Mouse (Mus musculus) heart, embryonic 14.5 days (tissue): ENCODE data around the gene Zbtb4. TPM values are rescaled to one million over a fixed set of nuclear protein-coding genes. Genes with fewer than 3 reads are reported as not detected.

ENCODE experiments used
- ATAC-seq: fragments of 200-750 bp; cut with Nextera tagmentation; 2 replicates; pipeline ENCODE4 v1.8.0; 2017; ENCODE audit warnings: low read depth, moderate TSS enrichment; ENCODE audit not compliant: insufficient number of reproducible peaks, insufficient read depth, low FRiP score
- H3K27ac ChIP-seq, 2 experiments: fragments of 200-500 bp in 1 of 2; fragments of 300-500 bp in 1 of 2; sonication (generic) in 1 of 2; replicated peaks in 1 of 2; 2 replicates each; pipeline ENCODE4 v1.5.1; 2012 to 2014; ENCODE audit warnings: low read depth in 2 of 2, low read length in 2 of 2, control low read depth in 1 of 2, mild to moderate bottlenecking in 1 of 2, mixed read lengths in 1 of 2; ENCODE audit not compliant: control insufficient read depth in 1 of 2, insufficient read depth in 1 of 2
- H3K27me3 ChIP-seq: fragments of 300-500 bp; sonication (generic); 2 replicates; pipeline ENCODE4 v1.6.1; 2014; ENCODE audit warnings: mild to moderate bottlenecking, low read length, control low read depth; ENCODE audit not compliant: control insufficient read depth, insufficient read depth
- H3K36me3 ChIP-seq: fragments of 300-500 bp; sonication (generic); 2 replicates; pipeline ENCODE4 v1.6.1; 2014; ENCODE audit warnings: mild to moderate bottlenecking, control low read depth, low read length, mixed read lengths; ENCODE audit not compliant: control insufficient read depth, insufficient read depth
- H3K4me1 ChIP-seq, 2 experiments: fragments of 200-500 bp in 1 of 2; fragments of 300-500 bp in 1 of 2; sonication (generic) in 1 of 2; 2 replicates each; pipeline ENCODE4 v1.6.1; 2012 to 2014; ENCODE audit warnings: low read length in 2 of 2, control low read depth in 1 of 2, mixed read lengths in 1 of 2; ENCODE audit not compliant: control insufficient read depth in 2 of 2, insufficient read depth in 2 of 2
- H3K4me2 ChIP-seq: fragments of 300-500 bp; sonication (generic); 2 replicates; pipeline ENCODE4 v1.6.1; 2014; ENCODE audit warnings: mild to moderate bottlenecking, low read length
- H3K4me3 ChIP-seq, 2 experiments: fragments of 200-500 bp in 1 of 2; fragments of 300-500 bp in 1 of 2; sonication (generic) in 1 of 2; 2 replicates each; pipeline ENCODE4 v1.5.1; 2012 to 2014; ENCODE audit warnings: low read length in 2 of 2, mild to moderate bottlenecking in 2 of 2, control low read depth in 1 of 2, low read depth in 1 of 2, moderate library complexity in 1 of 2; ENCODE audit not compliant: control insufficient read depth in 1 of 2, insufficient read depth in 1 of 2
- H3K9ac ChIP-seq: fragments of 300-500 bp; sonication (generic); 2 replicates; pipeline ENCODE4 v1.6.1; 2014; ENCODE audit warnings: mild to moderate bottlenecking, low read length
- H3K9me3 ChIP-seq: fragments of 300-500 bp; sonication (generic); 2 replicates; pipeline ENCODE4 v1.6.1; 2016; ENCODE audit warnings: low read length, control low read depth; ENCODE audit not compliant: control insufficient read depth
- WGBS: fragments of 180-500 bp; shearing (Covaris S2); extraction: QIAGEN DNeasy Blood & Tissue Kit; methylation state at CpG from one replicate; pipeline ENCODE4 v1.1.7; 2014; 5-methylcytosine and 5-hydroxymethylcytosine counted together
- polyA plus RNA-seq: library from polyadenylated mRNA; unstranded; fragments of >200 nt; fragmentation: Nextera tagmentation; extraction: Ambion mirVana; gene quantifications from 2 replicates; pipeline ENCODE4 v1.2.1, GENCODE M21; 2014

The Zbtb4 gene
- polyA plus RNA-seq, 1 experiment from 2014 or later, result 3.7 TPM

DNA sequence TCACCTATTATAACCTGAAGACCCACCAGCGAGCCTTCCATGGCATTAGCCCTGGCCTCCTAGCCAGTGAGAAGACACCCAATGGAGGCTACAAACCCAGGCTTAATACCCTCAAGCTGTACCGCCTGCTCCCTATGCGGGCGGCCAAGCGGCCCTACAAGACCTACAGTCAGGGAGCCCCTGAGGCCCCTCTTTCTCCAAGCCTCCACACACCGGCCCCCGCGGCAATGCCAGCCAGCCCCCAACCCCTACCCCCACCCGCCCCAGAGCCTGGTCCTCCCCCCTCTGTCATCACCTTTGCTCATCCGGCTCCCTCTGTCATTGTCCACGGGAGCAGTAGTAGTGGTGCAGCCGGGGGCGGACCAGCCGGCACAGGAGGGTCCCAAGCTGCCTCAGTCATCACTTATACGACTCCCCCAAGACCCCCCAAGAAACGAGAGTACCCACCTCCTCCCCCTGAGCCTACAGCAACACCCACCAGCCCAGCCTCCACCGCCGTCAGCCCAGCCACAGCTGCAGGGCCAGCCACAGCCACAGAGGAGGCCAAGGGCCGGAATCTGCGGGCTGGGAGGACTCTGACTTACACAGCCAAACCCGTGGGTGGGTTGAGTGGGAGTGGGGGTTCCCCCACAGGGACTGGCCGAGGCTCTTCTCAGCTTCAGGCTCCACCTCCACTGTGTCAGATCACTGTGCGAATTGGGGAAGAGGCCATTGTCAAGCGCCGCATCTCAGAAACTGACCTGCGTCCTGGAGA is 12.0 kb downstream of the Zbtb4 start:
- Histone ChIP-seq H3K4me3 (no peak overlapping the region), H3K36me3 (peaks cover 20% of the 10 kb centered on the region), H3K9ac (no peak overlapping the region), H3K4me1 (peaks cover 8 to 13% of the 10 kb centered on the region in 2 experiments), H3K4me2 (no peak overlapping the region), H3K27me3 (no peaks in the 10 kb centered on the region), H3K27ac (no peak overlapping the region), H3K9me3 (no peaks in the 10 kb centered on the region)
- no peak for ATAC-seq
- WGBS, result 64% methylated on average over 25 of the region's 26 CpGs

DNA sequence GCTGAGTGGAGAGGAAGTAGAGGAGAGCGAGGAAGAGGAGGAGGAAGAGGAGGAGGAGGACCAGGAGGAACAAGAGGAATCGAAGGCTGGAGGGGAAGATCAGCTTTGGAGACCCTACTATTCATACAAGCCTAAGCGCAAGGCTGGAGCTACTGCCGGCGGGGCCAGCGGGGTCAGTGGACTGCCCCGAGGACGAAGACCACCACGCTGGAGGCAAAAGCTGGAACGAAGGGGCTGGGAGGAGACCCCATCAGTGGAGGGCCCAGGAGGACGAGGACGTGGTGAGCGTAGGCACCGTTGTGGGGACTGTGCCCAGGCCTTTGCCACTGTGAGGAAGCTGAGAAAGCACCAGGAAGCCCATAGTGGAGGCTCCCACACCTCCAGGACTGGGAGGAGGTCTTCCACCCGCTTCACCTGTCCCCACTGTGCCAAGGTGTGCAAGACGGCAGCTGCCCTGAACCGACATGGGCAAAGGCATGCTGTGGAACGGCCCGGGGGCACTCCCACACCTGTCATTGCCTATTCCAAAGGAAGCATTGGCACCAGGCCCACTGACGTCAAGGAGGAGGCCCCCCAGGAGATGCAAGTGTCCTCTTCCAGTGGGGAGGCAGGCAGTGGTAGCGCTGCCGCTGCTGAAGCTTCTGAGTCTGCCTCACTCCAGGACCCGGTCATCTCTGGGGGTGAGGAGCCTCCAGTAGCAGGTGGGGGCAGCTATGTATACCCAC is 12.7 kb downstream of the Zbtb4 start:
- peaks cover 8 to 13% of the 10 kb centered on the region in 2 experiments for H3K4me1 ChIP-seq
- H3K9me3 ChIP-seq, result no peaks in the 10 kb centered on the region
- H3K36me3 ChIP-seq, result peaks cover 20% of the 10 kb centered on the region
- 0 out of 2 replicates have a peak overlapping the region, but pooled peaks have one; percentile 25 for H3K9ac ChIP-seq
- no peak overlapping the region for H3K27ac ChIP-seq
- WGBS, result 60% methylated on average over 23 of the region's 23 CpGs
- no peak overlapping the region for H3K4me3 ChIP-seq
- no peaks in the 10 kb centered on the region for H3K27me3 ChIP-seq
- peak overlapping the region; percentile 5; the same call in 1 of the 2 replicates for H3K4me2 ChIP-seq
- no peak for ATAC-seq

DNA sequence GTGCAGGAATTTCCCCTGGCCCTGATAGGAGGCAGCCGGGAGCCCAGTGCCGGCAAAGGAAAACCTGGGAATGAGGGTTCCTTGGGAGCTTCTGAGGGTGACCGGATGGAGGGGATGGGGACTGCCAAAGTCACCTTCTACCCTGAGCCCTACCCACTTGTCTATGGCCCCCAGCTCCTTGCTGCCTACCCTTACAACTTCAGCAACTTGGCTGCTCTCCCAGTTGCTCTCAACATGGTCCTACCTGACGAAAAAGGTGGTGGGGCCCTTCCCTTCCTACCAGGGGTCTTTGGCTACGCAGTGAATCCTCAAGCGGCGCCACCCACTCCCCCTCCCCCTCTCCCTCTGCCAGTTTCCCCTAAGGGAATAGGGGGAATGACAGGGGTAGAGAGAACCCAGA is 13.3 kb downstream of the Zbtb4 start:
- peaks cover 8 to 13% of the 10 kb centered on the region in 2 experiments for H3K4me1 ChIP-seq
- 43% methylated on average over 7 of the region's 7 CpGs for WGBS
- H3K27ac ChIP-seq, result no peak overlapping the region
- H3K9ac ChIP-seq, result no peak overlapping the region
- no peak overlapping the region for H3K4me3 ChIP-seq
- no peak for ATAC-seq
- H3K27me3 ChIP-seq, result no peaks in the 10 kb centered on the region
- H3K36me3 ChIP-seq, result peaks cover 20% of the 10 kb centered on the region
- H3K4me2 ChIP-seq, result 0 out of 2 replicates have a peak overlapping the region, but pooled peaks have one; percentile 5
- H3K9me3 ChIP-seq, result no peaks in the 10 kb centered on the region

DNA sequence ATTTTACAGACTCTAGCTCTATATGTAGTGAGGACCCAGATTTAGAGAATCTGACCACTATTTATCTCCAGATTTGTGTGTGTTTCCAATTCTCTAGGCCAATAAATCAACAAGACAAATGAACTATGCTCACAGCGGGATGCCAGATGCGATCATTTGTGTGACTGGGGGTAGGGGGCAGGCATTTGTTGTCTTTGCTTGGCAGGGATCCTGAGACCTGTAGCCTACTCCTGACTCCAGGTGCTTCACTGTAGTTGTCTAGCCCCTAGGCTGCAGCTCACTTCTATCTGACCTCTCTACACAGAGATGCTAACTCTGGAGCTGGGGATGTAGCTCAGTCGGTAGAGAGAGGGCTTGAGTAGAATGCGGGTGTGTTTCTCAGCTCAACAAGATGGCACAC is 16.1 kb downstream of the Zbtb4 start:
- no peak for ATAC-seq
- Histone ChIP-seq H3K27ac (no peak overlapping the region), H3K9me3 (no peaks in the 10 kb centered on the region), H3K27me3 (no peaks in the 10 kb centered on the region), H3K4me2 (no peak overlapping the region), H3K36me3 (peaks cover 6% of the 10 kb centered on the region), H3K4me3 (no peak overlapping the region), H3K4me1 (peaks cover 11 to 19% of the 10 kb centered on the region in 2 experiments), H3K9ac (no peak overlapping the region)
- 36% methylated on average over 4 of the region's 4 CpGs for WGBS

DNA sequence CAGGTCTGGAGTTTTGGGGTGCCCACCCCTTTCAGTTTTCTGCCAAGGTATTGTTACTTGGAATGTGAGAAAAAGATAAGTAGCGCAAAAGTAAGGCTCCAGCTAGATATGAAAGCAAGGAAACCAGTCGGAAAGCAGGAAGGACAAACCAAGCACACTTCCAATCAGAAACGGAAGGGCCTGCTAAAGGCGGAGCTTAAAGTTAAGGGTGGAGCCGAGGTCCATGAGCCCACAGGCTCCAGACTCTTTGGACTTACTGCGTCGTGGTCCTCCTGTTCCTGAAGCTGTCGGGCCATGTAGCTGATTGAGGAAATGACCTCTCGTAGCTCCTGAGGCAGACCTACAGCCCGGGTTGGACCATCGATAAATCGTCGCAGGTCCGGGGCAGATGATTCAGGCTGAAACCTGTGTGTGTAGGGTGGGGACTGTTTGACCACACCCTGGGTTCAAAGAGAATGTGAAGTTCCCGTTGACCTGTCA is 19.1 kb downstream of the Zbtb4 start:
- Histone ChIP-seq H3K9me3 (no peaks in the 10 kb centered on the region), H3K36me3 (no peaks in the 10 kb centered on the region), H3K4me3 (peak overlapping the region; percentile 9 to 20; a peak in 3 of 4 replicates), H3K4me2 (peak overlapping the region; percentile 54), H3K27me3 (no peaks in the 10 kb centered on the region), H3K4me1 (peaks cover 5 to 7% of the 10 kb centered on the region in 2 experiments; a peak in 2 of 4 replicates), H3K9ac (no peak overlapping the region), H3K27ac (no peak overlapping the region)
- no peak; the same call in 1 of the 2 replicates for ATAC-seq
- WGBS, result 17% methylated on average over 15 of the region's 15 CpGs

DNA sequence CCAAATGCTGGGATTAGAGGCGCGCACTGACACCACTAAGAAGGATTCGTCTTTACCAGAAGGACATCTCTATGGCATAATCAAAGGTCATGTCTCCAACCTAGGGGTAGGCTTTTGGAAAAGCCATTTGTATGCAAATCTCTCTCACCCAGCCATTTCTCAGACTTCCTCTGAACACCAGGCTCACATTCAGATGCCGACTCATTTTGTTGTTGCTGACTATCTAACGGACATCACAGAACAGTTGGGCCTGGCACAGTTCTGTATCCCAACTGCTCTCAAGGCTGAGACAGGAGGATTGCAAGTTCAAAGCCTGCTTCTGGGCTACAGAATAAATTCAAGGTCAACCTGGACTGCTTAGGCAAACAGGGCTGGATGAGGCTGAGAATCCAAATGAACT is 21.6 kb downstream of the Zbtb4 start:
- no peak overlapping the region for H3K4me2 ChIP-seq
- no peaks in the 10 kb centered on the region for H3K27me3 ChIP-seq
- H3K27ac ChIP-seq, result no peak overlapping the region
- H3K9ac ChIP-seq, result no peak overlapping the region
- no peaks in the 10 kb centered on the region for H3K9me3 ChIP-seq
- peaks cover 7% of the 10 kb centered on the region in 2 experiments; a peak in 2 of 4 replicates for H3K4me1 ChIP-seq
- H3K4me3 ChIP-seq, result no peak overlapping the region
- WGBS, result 86% methylated on average over 5 of the region's 5 CpGs
- ATAC-seq, result no peak
- H3K36me3 ChIP-seq, result no peaks in the 10 kb centered on the region

DNA sequence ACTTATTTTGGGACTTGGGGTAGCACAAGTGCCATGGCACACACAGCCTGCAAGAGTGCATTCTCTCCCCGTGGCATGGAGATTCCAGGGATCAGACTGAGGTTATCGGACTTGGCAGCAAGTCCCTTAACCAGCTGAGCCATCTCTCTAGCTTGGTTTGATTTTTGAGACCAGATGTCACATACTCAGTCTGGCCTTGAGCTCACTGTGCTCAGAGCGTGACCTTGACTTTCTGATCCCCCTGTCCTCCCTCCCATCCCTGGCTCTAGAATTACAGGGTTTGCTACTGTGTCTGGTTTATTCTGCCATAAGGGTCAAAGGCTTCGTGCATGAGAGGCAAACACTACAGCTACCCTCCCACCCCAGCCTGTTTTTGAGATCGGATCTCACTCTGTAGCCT is 23.7 kb downstream of the Zbtb4 start:
- 59% methylated on average over 5 of the region's 5 CpGs for WGBS
- Histone ChIP-seq H3K9me3 (no peaks in the 10 kb centered on the region), H3K9ac (no peak overlapping the region), H3K36me3 (no peaks in the 10 kb centered on the region), H3K4me2 (no peak overlapping the region), H3K27me3 (no peaks in the 10 kb centered on the region), H3K4me3 (no peak overlapping the region), H3K4me1 (peaks cover 7% of the 10 kb centered on the region in 2 experiments; a peak in 2 of 4 replicates), H3K27ac (no peak overlapping the region)
- ATAC-seq, result no peak
